Mouse (Mus musculus) midbrain, embryonic 15.5 days (tissue): ENCODE measurements around the gene Efna1. TPM values are rescaled to one million over a fixed set of nuclear protein-coding genes. Genes with fewer than 3 reads are reported as not detected.

ENCODE experiments used
- ATAC-seq: fragments of 200-750 bp; cut with Nextera tagmentation; replicated peaks from 2 replicates; pipeline ENCODE4 v1.8.0; 2017; ENCODE audit warnings: moderate TSS enrichment
- H3K27ac ChIP-seq: fragments of 300-500 bp; sonication (generic); 2 replicates; pipeline ENCODE4 v1.5.1; 2015; ENCODE audit warnings: mild to moderate bottlenecking, inconsistent platforms
- H3K27me3 ChIP-seq: fragments of 300-500 bp; sonication (generic); replicated peaks from 2 replicates; pipeline ENCODE4 v1.6.1; 2015; ENCODE audit warnings: inconsistent platforms
- H3K36me3 ChIP-seq: fragments of 300-500 bp; sonication (generic); replicated peaks from 2 replicates; pipeline ENCODE4 v1.6.1; 2015; ENCODE audit warnings: inconsistent platforms
- H3K4me1 ChIP-seq: fragments of 300-500 bp; sonication (generic); 2 replicates; pipeline ENCODE4 v1.6.1; 2015; ENCODE audit warnings: inconsistent platforms
- H3K4me2 ChIP-seq: fragments of 300-500 bp; sonication (generic); 2 replicates; pipeline ENCODE4 v1.6.1; 2015; ENCODE audit warnings: inconsistent platforms, mild to moderate bottlenecking, moderate library complexity
- H3K4me3 ChIP-seq: fragments of 300-500 bp; sonication (generic); 2 replicates; pipeline ENCODE4 v1.5.1; 2015; ENCODE audit warnings: mild to moderate bottlenecking, inconsistent platforms
- H3K9ac ChIP-seq: fragments of 300-500 bp; sonication (generic); 2 replicates; pipeline ENCODE4 v1.6.1; 2015; ENCODE audit warnings: mild to moderate bottlenecking, inconsistent platforms
- H3K9me3 ChIP-seq: fragments of 300-500 bp; sonication (generic); 2 replicates; pipeline ENCODE4 v1.6.1; 2016; ENCODE audit warnings: inconsistent platforms
- WGBS: fragments of 180-500 bp; shearing (Covaris S2); methylation state at CpG from one replicate; pipeline ENCODE4 v1.1.7; 2015; ENCODE audit warnings: mixed read lengths; 5-methylcytosine and 5-hydroxymethylcytosine counted together
- polyA plus RNA-seq: library from polyadenylated mRNA; unstranded; fragments of >200 nt; fragmentation: Nextera tagmentation; extraction: Ambion mirVana; gene quantifications from 2 replicates; pipeline ENCODE4 v1.2.1, GENCODE M21; 2015

Efna1 gene
- polyA plus RNA-seq, 1 experiment from 2014 or later = 8.0 TPM

DNA sequence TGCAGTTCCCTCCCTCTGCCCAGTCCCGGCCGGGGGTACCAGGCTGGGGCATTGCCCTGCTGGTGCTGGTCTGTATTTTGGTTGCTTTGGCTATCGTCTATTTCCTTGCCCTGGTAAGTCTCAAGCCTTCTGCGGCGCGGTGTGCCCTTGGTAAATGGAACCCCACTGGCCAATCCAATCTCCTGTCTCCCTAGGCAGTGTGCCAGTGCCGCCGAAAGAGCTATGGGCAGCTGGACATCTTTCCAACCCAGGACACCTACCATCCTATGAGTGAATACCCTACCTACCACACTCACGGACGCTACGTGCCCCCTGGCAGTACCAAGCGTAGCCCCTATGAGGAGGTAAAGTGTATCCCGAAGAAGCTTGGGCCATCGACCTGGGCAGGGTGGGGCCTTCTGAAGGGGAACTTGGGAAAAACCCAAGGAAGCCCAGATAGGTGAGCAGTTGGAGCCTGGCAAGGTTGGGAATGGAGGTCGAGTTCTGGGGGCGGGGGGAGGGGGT lies 49.1 kb downstream of the Efna1 start:
- H3K27me3 ChIP-seq = no peaks in the 10 kb centered on the region
- H3K4me3 ChIP-seq = no peak overlapping the region
- H3K27ac ChIP-seq = no peak overlapping the region
- peaks cover 23% of the 10 kb centered on the region for H3K36me3 ChIP-seq
- no peak for ATAC-seq
- 75% methylated on average over 16 of the region's 16 CpGs for WGBS
- no peak overlapping the region for H3K4me2 ChIP-seq
- H3K4me1 ChIP-seq = peaks cover 20% of the 10 kb centered on the region
- H3K9ac ChIP-seq = no peak overlapping the region
- H3K9me3 ChIP-seq = no peaks in the 10 kb centered on the region

DNA sequence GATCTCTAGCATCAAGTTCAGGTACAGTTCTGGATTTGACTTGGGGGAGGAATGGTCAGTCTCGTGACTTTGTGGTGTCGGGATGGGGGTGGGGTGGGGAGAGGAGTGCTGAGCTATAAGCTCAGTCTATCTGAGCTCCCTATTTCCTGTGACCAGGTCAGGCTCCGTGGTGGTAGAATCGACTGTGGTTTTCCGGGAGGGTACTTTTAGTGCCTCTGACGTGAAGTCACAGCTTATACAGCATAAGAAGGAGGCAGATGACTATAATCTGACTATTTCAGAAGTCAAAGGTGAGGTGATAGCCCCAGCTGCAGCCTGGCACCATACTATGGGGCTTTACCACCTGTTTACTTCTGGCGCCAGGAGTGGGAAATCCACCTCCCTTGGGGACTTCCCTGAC lies 49.6 kb downstream of the Efna1 start:
- WGBS = 76% methylated on average over 7 of the region's 7 CpGs
- Histone ChIP-seq H3K9ac (no peak overlapping the region), H3K9me3 (no peaks in the 10 kb centered on the region), H3K4me2 (no peak overlapping the region), H3K4me1 (peaks cover 25% of the 10 kb centered on the region), H3K27me3 (no peaks in the 10 kb centered on the region), H3K4me3 (no peak overlapping the region), H3K27ac (no peak overlapping the region), H3K36me3 (peaks cover 18% of the 10 kb centered on the region)
- no peak for ATAC-seq

DNA sequence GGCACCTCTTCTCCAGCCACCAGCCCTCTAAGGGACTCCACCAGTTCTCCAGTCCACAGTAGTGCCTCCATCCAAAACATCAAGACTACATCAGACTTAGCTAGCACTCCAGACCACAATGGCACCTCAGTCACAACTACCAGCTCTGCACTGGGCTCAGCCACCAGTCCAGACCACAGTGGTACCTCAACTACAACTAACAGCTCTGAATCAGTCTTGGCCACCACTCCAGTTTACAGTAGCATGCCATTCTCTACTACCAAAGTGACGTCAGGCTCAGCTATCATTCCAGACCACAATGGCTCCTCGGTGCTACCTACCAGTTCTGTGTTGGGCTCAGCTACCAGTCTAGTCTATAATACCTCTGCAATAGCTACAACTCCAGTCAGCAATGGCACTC lies 50.4 kb downstream of the Efna1 start:
- no peaks in the 10 kb centered on the region for H3K9me3 ChIP-seq
- no peak overlapping the region for H3K4me3 ChIP-seq
- WGBS = 93% methylated on average over 2 of the region's 2 CpGs

DNA sequence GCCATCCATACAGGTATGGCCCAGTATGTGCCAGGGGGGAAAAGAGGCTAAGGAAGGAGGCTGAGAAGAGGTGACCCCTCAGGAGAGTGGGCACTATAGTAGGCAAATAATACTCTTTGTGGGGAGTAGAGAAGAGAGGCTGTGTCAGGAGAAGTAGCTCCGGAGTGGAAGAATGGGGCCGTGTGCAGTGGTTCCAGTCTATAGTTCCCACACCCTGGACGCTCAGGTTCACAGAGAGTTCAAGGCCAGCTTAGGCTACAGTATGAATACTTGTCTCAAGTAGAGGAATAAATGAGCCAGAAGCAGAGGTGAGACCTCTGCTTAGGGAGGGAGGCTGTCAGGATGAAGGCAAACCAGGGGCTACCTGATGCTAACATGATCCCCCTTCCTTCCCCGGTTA lies 51.7 kb downstream of the Efna1 start:
- Histone ChIP-seq H3K4me1 (peaks cover 46% of the 10 kb centered on the region), H3K9me3 (no peaks in the 10 kb centered on the region), H3K27me3 (no peaks in the 10 kb centered on the region), H3K36me3 (peaks cover 3% of the 10 kb centered on the region; the same call in 1 of the 2 replicates), H3K4me3 (no peak overlapping the region), H3K27ac (no peak overlapping the region), H3K4me2 (no peak overlapping the region), H3K9ac (no peak overlapping the region)
- ATAC-seq = no peak
- 60% methylated on average over 4 of the region's 4 CpGs for WGBS

More for the DNA sequence above, 50.4 kb downstream of the Efna1 start:
- Histone ChIP-seq H3K4me2 (no peak overlapping the region), H3K27me3 (no peaks in the 10 kb centered on the region), H3K27ac (no peak overlapping the region), H3K9ac (no peak overlapping the region), H3K4me1 (peaks cover 33% of the 10 kb centered on the region), H3K36me3 (peaks cover 12% of the 10 kb centered on the region; the same call in 1 of the 2 replicates)
- no peak for ATAC-seq

DNA sequence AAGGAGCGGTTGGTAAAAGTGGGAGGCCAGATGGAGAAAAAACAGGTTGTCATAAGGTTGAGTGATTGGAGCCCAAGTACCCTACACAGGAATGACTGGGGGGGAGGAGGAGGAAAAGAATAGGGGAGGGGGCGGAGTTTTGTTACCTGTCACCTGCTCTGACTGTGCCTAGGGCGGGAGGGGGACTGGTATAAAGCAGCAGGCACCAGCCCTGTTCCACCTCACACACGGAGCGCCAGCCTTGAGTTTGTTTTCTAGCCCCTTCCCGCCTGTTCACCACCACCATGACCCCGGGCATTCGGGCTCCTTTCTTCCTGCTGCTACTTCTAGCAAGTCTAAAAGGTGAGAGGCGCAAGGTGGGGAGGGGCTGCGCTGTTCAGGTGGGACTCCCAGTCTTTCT lies 52.1 kb downstream of the Efna1 start, which contains the start of gene Muc1:
Gene Muc1, plus strand, starts transcription at position 222 of the 400 bp plus-strand sequence.
- H3K36me3 ChIP-seq = no peaks in the 10 kb centered on the region
- peak within 1 kb of the TSS; percentile 37 for H3K4me3 ChIP-seq
- 34% methylated on average over 10 of the region's 10 CpGs for WGBS
- H3K27me3 ChIP-seq = no peaks in the 10 kb centered on the region
- H3K27ac ChIP-seq = peak within 1 kb of the TSS; percentile 86
- no peaks in the 10 kb centered on the region for H3K9me3 ChIP-seq
- 0 out of 2 replicates have a peak within 1 kb of the TSS, but pooled peaks have one; percentile 3 for H3K9ac ChIP-seq
- H3K4me2 ChIP-seq = peak within 1 kb of the TSS; percentile 65
- peaks cover 50% of the 10 kb centered on the region for H3K4me1 ChIP-seq
- ATAC-seq = no peak

DNA sequence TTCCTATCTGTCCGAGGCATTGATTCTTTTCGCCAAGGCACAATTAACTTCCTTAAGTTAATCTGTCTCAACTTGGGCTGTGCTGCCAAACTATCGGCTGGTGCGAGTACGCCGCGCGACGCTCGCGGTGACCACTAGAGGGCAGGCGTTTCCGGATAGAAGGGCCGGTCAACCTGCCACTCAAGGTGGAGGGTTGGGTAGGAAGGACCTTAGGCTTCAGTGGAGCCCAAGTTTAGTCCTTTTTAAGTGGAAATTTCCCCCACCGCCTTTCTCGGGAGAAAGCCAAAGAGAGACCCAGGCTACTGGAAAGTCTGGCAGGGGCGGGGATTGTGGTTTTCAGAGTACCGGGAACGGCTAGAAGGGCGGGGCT lies 52.8 kb downstream of the Efna1 start:
- Histone ChIP-seq H3K9me3 (no peaks in the 10 kb centered on the region), H3K4me3 (peak overlapping the region; percentile 37), H3K27me3 (no peaks in the 10 kb centered on the region), H3K4me1 (peaks cover 57% of the 10 kb centered on the region), H3K27ac (peak overlapping the region; percentile 86), H3K36me3 (no peaks in the 10 kb centered on the region), H3K4me2 (peak overlapping the region; percentile 65), H3K9ac (0 out of 2 replicates have a peak overlapping the region, but pooled peaks have one; percentile 3)
- WGBS = under 1% methylated on average over 20 of the region's 20 CpGs
- ATAC-seq = peak; percentile 30; the same call in 1 of the 2 replicates

DNA sequence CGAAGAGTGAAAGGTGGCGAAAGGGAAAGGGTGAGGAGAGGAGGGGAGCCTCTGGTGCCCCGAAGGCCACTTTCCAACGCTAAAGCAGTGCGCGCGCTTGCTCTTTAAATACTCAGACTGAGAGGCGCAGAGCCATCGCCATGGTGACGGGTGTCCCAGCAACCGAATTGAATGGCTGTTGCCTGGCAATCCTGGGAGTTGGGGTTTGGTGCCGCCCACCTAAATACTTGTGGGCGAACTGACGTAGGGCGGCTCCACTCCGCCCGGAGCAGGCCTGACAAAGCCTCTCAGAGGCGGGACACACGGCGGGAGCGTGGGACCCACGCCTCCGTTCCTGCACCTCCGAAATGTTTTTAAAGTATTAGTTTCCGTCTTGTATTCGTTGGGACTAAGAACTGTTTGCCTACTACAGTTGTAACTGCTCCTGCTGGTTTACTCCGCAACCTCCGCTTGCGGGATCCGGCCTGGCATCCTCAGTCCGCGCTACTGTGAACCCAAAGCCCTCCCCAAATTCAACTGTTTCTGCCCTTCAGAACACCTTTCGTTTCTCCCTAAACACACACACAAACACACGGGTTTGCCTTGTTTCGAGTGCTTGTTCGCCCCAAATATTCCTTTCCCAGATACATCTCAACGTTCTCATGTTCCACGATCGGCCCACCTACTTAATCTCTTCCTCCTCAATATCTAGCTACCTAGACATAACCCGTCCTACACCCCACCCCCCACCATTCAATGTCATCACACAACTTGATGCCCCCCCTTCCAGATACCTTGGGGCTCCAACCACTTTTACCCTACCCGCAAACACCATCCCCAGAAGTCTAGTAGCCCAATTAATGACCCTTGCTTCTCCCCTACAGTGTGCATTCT lies 53.4 kb downstream of the Efna1 start:
- 2% methylated on average over 41 of the region's 41 CpGs for WGBS
- peak overlapping the region; percentile 52 for H3K9ac ChIP-seq
- peak overlapping the region; percentile 86 for H3K27ac ChIP-seq
- H3K9me3 ChIP-seq = no peaks in the 10 kb centered on the region
- peak overlapping the region; percentile 37 for H3K4me3 ChIP-seq
- peak; percentile 78 for ATAC-seq
- H3K4me1 ChIP-seq = peaks cover 60% of the 10 kb centered on the region
- no peaks in the 10 kb centered on the region for H3K27me3 ChIP-seq
- H3K36me3 ChIP-seq = no peaks in the 10 kb centered on the region
- H3K4me2 ChIP-seq = peak overlapping the region; percentile 65

DNA sequence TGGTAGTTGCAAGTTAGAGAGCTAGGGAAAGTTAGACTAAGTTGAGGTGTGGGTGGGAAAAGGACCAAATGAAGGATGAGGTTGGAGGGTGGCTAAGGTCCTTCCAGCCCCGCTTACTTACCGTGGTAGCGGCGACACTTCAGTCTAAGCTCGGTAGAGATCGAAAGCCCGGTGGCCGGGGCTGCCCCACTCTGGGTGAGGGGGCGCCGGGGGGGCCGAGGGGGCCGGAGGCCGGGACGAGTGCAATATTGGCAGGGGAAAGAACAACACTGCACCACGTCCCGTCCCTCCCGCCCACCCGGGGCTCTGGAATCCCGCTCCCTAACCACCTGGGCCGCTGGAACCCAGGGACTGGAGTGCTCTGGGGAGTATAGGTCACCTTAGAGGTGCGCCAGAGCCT lies 54.0 kb downstream of the Efna1 start, which contains the start of gene Mtx1:
Gene Mtx1, minus strand, starts transcription at position 189 of the 400 bp plus-strand sequence.
- Histone ChIP-seq H3K4me1 (peaks cover 60% of the 10 kb centered on the region), H3K36me3 (no peaks in the 10 kb centered on the region), H3K4me2 (peak within 1 kb of the TSS; percentile 65), H3K27me3 (no peaks in the 10 kb centered on the region), H3K9ac (peak within 1 kb of the TSS; percentile 52), H3K4me3 (peak within 1 kb of the TSS; percentile 37), H3K9me3 (no peaks in the 10 kb centered on the region), H3K27ac (peak within 1 kb of the TSS; percentile 86)
- ATAC-seq = no peak
- WGBS = 4% methylated on average over 21 of the region's 21 CpGs

DNA sequence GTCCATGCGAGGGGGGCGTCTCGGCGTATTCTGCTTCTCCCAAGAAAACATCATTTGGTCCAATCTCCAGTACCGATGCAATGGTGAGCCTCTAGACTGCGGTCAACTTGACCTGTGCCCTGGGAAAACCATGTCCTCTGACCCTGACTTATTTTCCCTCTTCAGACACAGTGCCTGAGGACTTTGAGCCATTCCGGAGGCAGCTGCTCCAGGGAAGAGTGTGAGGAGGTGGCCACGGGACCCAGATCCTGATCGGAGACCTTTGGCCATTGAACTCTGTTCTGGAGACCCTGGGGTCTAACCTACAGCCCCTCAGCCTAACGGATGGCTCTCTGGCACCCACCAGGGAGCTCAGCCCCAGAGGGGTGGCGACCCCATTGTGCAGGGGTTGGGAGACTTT lies 54.6 kb downstream of the Efna1 start:
- WGBS = 10% methylated on average over 11 of the region's 11 CpGs
- ATAC-seq = no peak

DNA sequence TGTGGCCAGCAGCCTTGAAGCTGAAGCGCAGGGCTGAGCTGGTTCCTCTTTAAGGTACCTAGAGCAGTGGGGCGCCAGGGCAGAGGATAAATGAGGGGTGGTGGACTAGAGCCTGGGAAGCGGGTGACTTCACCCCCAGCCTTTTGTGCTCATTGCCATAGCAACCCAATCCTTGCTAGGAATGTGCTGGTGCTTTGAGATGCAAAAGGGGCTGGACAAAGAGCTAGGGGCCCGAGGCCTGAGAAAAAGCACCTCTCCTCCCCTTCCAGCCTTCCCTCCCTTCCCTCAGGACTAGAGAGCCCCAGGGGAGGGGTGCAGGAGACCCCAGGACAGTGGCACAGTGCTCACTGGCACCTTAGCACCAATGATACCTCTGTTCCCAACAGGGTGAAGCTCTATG lies 55.0 kb downstream of the Efna1 start:
- Histone ChIP-seq H3K9ac (peak overlapping the region; percentile 52), H3K36me3 (no peaks in the 10 kb centered on the region), H3K4me2 (peak overlapping the region; percentile 65), H3K27me3 (no peaks in the 10 kb centered on the region), H3K4me3 (peak overlapping the region; percentile 37), H3K4me1 (peaks cover 60% of the 10 kb centered on the region), H3K27ac (peak overlapping the region; percentile 86), H3K9me3 (no peaks in the 10 kb centered on the region)
- 19% methylated on average over 4 of the region's 4 CpGs for WGBS
- ATAC-seq = peak; percentile 52

More for the DNA sequence above, 54.6 kb downstream of the Efna1 start:
- H3K4me1 ChIP-seq = peaks cover 60% of the 10 kb centered on the region
- no peaks in the 10 kb centered on the region for H3K27me3 ChIP-seq
- peak overlapping the region; percentile 86 for H3K27ac ChIP-seq
- H3K36me3 ChIP-seq = no peaks in the 10 kb centered on the region
- H3K4me3 ChIP-seq = peak overlapping the region; percentile 37
- H3K9me3 ChIP-seq = no peaks in the 10 kb centered on the region
- H3K9ac ChIP-seq = peak overlapping the region; percentile 52
- peak overlapping the region; percentile 65 for H3K4me2 ChIP-seq

DNA sequence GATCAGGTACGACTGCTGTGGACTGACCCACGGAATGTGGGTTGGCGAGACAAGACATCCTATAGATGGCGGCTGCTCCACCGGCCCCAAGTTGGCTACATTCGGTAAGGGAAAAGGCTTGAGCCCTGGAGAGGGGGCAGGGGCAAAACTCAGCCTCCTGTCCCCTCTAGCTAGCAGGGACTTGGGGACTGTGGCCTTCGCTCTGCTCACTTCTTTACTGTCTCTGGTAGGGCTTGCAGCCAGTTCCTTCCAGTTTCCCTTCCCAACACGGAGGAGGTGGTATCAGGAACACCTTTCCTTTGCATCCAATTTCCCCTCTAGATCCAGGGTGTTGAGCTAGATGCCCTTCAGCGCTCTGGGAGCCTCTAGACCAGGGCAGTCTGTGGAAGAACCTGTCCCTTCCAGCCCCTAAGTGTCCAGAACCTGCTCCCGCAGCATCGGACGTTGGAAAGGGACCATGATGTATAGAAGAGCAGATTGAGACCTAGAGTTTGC lies 55.6 kb downstream of the Efna1 start:
- Histone ChIP-seq H3K27ac (peak overlapping the region; percentile 86), H3K4me2 (peak overlapping the region; percentile 65), H3K9ac (peak overlapping the region; percentile 52), H3K9me3 (no peaks in the 10 kb centered on the region), H3K36me3 (no peaks in the 10 kb centered on the region), H3K27me3 (no peaks in the 10 kb centered on the region), H3K4me1 (peaks cover 60% of the 10 kb centered on the region), H3K4me3 (peak overlapping the region; percentile 37)
- WGBS = 11% methylated on average over 12 of the region's 12 CpGs
- ATAC-seq = no peak

DNA sequence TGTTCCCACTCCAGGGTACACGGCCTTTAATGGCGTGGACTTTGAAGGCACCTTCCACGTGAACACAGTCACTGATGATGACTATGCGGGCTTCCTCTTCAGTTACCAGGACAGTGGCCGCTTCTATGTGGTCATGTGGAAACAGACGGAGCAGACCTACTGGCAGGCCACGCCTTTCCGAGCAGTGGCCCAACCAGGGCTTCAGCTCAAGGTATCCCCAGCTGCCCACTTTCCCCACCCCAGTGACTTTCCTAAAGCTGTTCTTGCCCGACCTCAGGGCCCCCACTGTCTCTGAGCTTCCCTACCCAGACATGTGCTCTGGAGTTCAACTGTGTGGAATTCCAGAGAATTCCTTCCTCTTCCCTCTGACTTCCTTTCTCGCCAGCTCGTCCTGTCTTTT lies 56.1 kb downstream of the Efna1 start:
- Histone ChIP-seq H3K9me3 (no peaks in the 10 kb centered on the region), H3K4me1 (peaks cover 60% of the 10 kb centered on the region), H3K4me2 (peak overlapping the region; percentile 65), H3K9ac (peak overlapping the region; percentile 52), H3K27ac (peak overlapping the region; percentile 86), H3K27me3 (no peaks in the 10 kb centered on the region), H3K36me3 (no peaks in the 10 kb centered on the region), H3K4me3 (peak overlapping the region; percentile 37)
- WGBS = 24% methylated on average over 11 of the region's 11 CpGs
- no peak for ATAC-seq
